Mouse (Mus musculus) hindbrain, embryonic 10.5 days (tissue): ENCODE results near the gene Zic4. TPM values are rescaled to one million over a fixed set of nuclear protein-coding genes. Genes with fewer than 3 reads are reported as not detected.

Experiments
- DNase-seq: peaks from one replicate; pipeline ENCODE4 v3.0.0-alpha.2; 2017; ENCODE audit warnings: low spot score
- H3K27ac ChIP-seq: fragments of 300-500 bp; sonication (generic); 2 replicates; pipeline ENCODE4 v1.5.1; 2016; ENCODE audit warnings: mild to moderate bottlenecking, moderate library complexity
- H3K27me3 ChIP-seq: fragments of 300-500 bp; sonication (generic); 2 replicates; pipeline ENCODE4 v1.6.1; 2016; ENCODE audit warnings: mild to moderate bottlenecking; ENCODE audit not compliant: poor library complexity, insufficient read depth, severe bottlenecking
- H3K36me3 ChIP-seq: fragments of 300-500 bp; sonication (generic); 2 replicates; pipeline ENCODE4 v1.6.1; 2016; ENCODE audit warnings: mild to moderate bottlenecking, moderate library complexity
- H3K4me1 ChIP-seq: fragments of 300-500 bp; sonication (generic); replicated peaks from 2 replicates; pipeline ENCODE4 v1.6.1; 2016; ENCODE audit warnings: mild to moderate bottlenecking
- H3K4me3 ChIP-seq: fragments of 300-500 bp; sonication (generic); 2 replicates; pipeline ENCODE4 v1.5.1; 2016; ENCODE audit warnings: mild to moderate bottlenecking, moderate library complexity
- H3K9me3 ChIP-seq: fragments of 300-500 bp; sonication (generic); 2 replicates; pipeline ENCODE4 v1.6.1; 2016; ENCODE audit warnings: mild to moderate bottlenecking, moderate library complexity
- WGBS: fragments of 180-500 bp; shearing (Covaris S2); methylation state at CpG from one replicate; pipeline ENCODE4 v1.1.7; 2016; 5-methylcytosine and 5-hydroxymethylcytosine counted together
- polyA plus RNA-seq: library from polyadenylated mRNA; unstranded; fragments of >200 nt; fragmentation: Nextera tagmentation; extraction: Ambion mirVana; gene quantifications from 2 replicates; pipeline ENCODE4 v1.2.1, GENCODE M21; 2016

Zic4 gene
- polyA plus RNA-seq = 16.9 and 19.8 TPM in 2 replicates

- H3K27me3 ChIP-seq = peaks cover 100% of the 10 kb centered on the region
- H3K4me3 ChIP-seq = peak within 1 kb of the TSS; percentile 69
- H3K36me3 ChIP-seq = peaks cover 31% of the 10 kb centered on the region
- no peaks in the 10 kb centered on the region for H3K9me3 ChIP-seq
- under 1% methylated on average over 45 of the region's 45 CpGs for WGBS
- DNase-seq = peak; percentile 80
- H3K27ac ChIP-seq = peak within 1 kb of the TSS; percentile 94
- H3K4me1 ChIP-seq = peaks cover 20% of the 10 kb centered on the region; the same call in 1 of the 2 replicates
Measured at GRCm38 (mm10) chr9:91361856-91362601, at the start of gene Zic4. Zic4 (plus strand) TSS chr9:91362413.

- 86% methylated on average over 2 of the region's 2 CpGs for WGBS
- Histone ChIP-seq H3K4me3 (no peak overlapping the region), H3K27ac (no peak overlapping the region), H3K36me3 (no peaks in the 10 kb centered on the region), H3K9me3 (no peaks in the 10 kb centered on the region), H3K27me3 (peaks cover 76% of the 10 kb centered on the region), H3K4me1 (peaks cover 12% of the 10 kb centered on the region)
- no peak for DNase-seq
Measured at GRCm38 (mm10) chr9:91347591-91347990, 14.6 kb upstream of the Zic4 start.

- peaks cover 87% of the 10 kb centered on the region for H3K27me3 ChIP-seq
Measured at GRCm38 (mm10) chr9:91348746-91349145, 13.5 kb upstream of the Zic4 start.

GRCm38 (mm10) chr9:91350211-91350791 lies 11.9 kb upstream of the Zic4 start:
- Histone ChIP-seq H3K36me3 (no peaks in the 10 kb centered on the region), H3K4me1 (peaks cover 39% of the 10 kb centered on the region), H3K27ac (peak overlapping the region; percentile 81), H3K9me3 (no peaks in the 10 kb centered on the region), H3K4me3 (peak overlapping the region; percentile 48), H3K27me3 (peaks cover 94% of the 10 kb centered on the region)
- WGBS = 1% methylated on average over 16 of the region's 16 CpGs
- peak; percentile 30 for DNase-seq

More at GRCm38 (mm10) chr9:91348746-91349145, 13.5 kb upstream of the Zic4 start:
- no peak for DNase-seq
- Histone ChIP-seq H3K36me3 (no peaks in the 10 kb centered on the region), H3K9me3 (no peaks in the 10 kb centered on the region), H3K4me3 (no peak overlapping the region), H3K4me1 (peaks cover 23% of the 10 kb centered on the region), H3K27ac (no peak overlapping the region)
- 44% methylated on average over 1 of the region's 1 CpGs for WGBS

GRCm38 (mm10) chr9:91350861-91351291 lies 11.3 kb upstream of the Zic4 start:
- Histone ChIP-seq H3K27me3 (peaks cover 100% of the 10 kb centered on the region), H3K4me1 (peaks cover 45% of the 10 kb centered on the region), H3K36me3 (no peaks in the 10 kb centered on the region), H3K27ac (peak overlapping the region; percentile 81), H3K9me3 (no peaks in the 10 kb centered on the region), H3K4me3 (peak overlapping the region; percentile 48)
- peak; percentile 65 for DNase-seq
- WGBS = under 1% methylated on average over 14 of the region's 14 CpGs

- Histone ChIP-seq H3K27ac (peak overlapping the region; percentile 81; the same call in 1 of the 2 replicates), H3K4me1 (peaks cover 46% of the 10 kb centered on the region), H3K36me3 (no peaks in the 10 kb centered on the region), H3K9me3 (no peaks in the 10 kb centered on the region), H3K4me3 (peak overlapping the region; percentile 48; the same call in 1 of the 2 replicates), H3K27me3 (peaks cover 100% of the 10 kb centered on the region)
- DNase-seq = no peak
- 4% methylated on average over 5 of the region's 5 CpGs for WGBS
Measured at GRCm38 (mm10) chr9:91351361-91351760, 10.9 kb upstream of the Zic4 start.

- Histone ChIP-seq H3K27me3 (peaks cover 100% of the 10 kb centered on the region), H3K27ac (peak overlapping the region; percentile 81), H3K4me1 (peaks cover 46% of the 10 kb centered on the region), H3K36me3 (no peaks in the 10 kb centered on the region), H3K4me3 (peak overlapping the region; percentile 48), H3K9me3 (no peaks in the 10 kb centered on the region)
- WGBS = under 1% methylated on average over 13 of the region's 13 CpGs
- DNase-seq = peak; percentile 45
Measured at GRCm38 (mm10) chr9:91351961-91352411, 10.2 kb upstream of the Zic4 start.

GRCm38 (mm10) chr9:91352786-91353185 lies 9.4 kb upstream of the Zic4 start:
- DNase-seq = peak; percentile 70
- H3K36me3 ChIP-seq = no peaks in the 10 kb centered on the region

GRCm38 (mm10) chr9:91353551-91354433 lies 8.4 kb upstream of the Zic4 start:
- no peaks in the 10 kb centered on the region for H3K9me3 ChIP-seq
- peaks cover 46% of the 10 kb centered on the region for H3K4me1 ChIP-seq
- H3K27ac ChIP-seq = peak overlapping the region; percentile 81
- 3% methylated on average over 37 of the region's 37 CpGs for WGBS
- peak; percentile 55 for DNase-seq
- H3K27me3 ChIP-seq = peaks cover 100% of the 10 kb centered on the region
- peak overlapping the region; percentile 48 for H3K4me3 ChIP-seq
- no peaks in the 10 kb centered on the region for H3K36me3 ChIP-seq

More at GRCm38 (mm10) chr9:91352786-91353185, 9.4 kb upstream of the Zic4 start:
- H3K27ac ChIP-seq = peak overlapping the region; percentile 81
- under 1% methylated on average over 15 of the region's 15 CpGs for WGBS
- peak overlapping the region; percentile 48 for H3K4me3 ChIP-seq
- H3K4me1 ChIP-seq = peaks cover 46% of the 10 kb centered on the region
- H3K9me3 ChIP-seq = no peaks in the 10 kb centered on the region
- H3K27me3 ChIP-seq = peaks cover 100% of the 10 kb centered on the region

- Histone ChIP-seq H3K27me3 (peaks cover 100% of the 10 kb centered on the region), H3K4me1 (peaks cover 46% of the 10 kb centered on the region), H3K4me3 (peak overlapping the region; percentile 48), H3K27ac (peak overlapping the region; percentile 81), H3K9me3 (no peaks in the 10 kb centered on the region), H3K36me3 (no peaks in the 10 kb centered on the region)
- peak; percentile 48 for DNase-seq
- WGBS = 4% methylated on average over 22 of the region's 22 CpGs
Measured at GRCm38 (mm10) chr9:91354434-91355269, 7.6 kb upstream of the Zic4 start.

GRCm38 (mm10) chr9:91355270-91355589 lies 7.0 kb upstream of the Zic4 start:
- Histone ChIP-seq H3K4me1 (peaks cover 46% of the 10 kb centered on the region), H3K27ac (peak overlapping the region; percentile 81), H3K9me3 (no peaks in the 10 kb centered on the region), H3K36me3 (no peaks in the 10 kb centered on the region), H3K4me3 (peak overlapping the region; percentile 48), H3K27me3 (peaks cover 100% of the 10 kb centered on the region)
- under 1% methylated on average over 7 of the region's 7 CpGs for WGBS
- no peak for DNase-seq
